7 mouse cellular contexts compared by ENCODE assay signal in genomic region chr16:34192959-34193842, GRCm38 (mm10).
DNase-seq lines count a peak whose midpoint lies in the region; ATAC-seq and TF ChIP-seq lines count a peak whose summit lies in the region.

No protein-coding gene starts in this region.

- no peak overlapping the region for H3K27ac ChIP-seq in small intestine, adult 2 months (ENCODE audit: insufficient read depth, low read depth, low read length)

- DNase-seq in ovary, postnatal 36 days (ENCODE audit: low spot score), result peak; percentile 20
- no peak for DNase-seq in ovary, postnatal 10 days (ENCODE audit: low spot score)
- DNase-seq in Patski (ENCODE audit: low read depth, low spot score), result no peak
- peak; percentile 49 for DNase-seq in cerebellum, adult 8-10 months
- peak; percentile 14 for DNase-seq in lung, adult 2 months

- TF ChIP-seq CTCF in Patski (IDR thresholded peaks at IDR 0.05), result peak; percentile 86
- peak; percentile 68 for TF ChIP-seq CTCF in lung, adult 2 months (IDR thresholded peaks at IDR 0.05; ENCODE audit: insufficient read depth, low read length)
- peak; percentile 55; the same call in 1 of the 2 replicates for TF ChIP-seq CTCF in small intestine, adult 2 months (IDR thresholded peaks at IDR 0.05; ENCODE audit: extremely low read depth, insufficient read length, insufficient replicate concordance, low read depth, low read length)

- H3K4me1 ChIP-seq in lung, adult 2 months (ENCODE audit: control insufficient read depth, insufficient read depth, low read length), result no peaks in the 10 kb centered on the region
- no peaks in the 10 kb centered on the region for H3K4me1 ChIP-seq in small intestine, adult 2 months (ENCODE audit: control insufficient read depth, insufficient read depth, insufficient read length, low read length)

- ATAC-seq in Patski, result no peak
- peak; percentile 61 for ATAC-seq in granulocyte monocyte progenitor cell, adult 5-6 weeks (replicated peaks; ENCODE audit: poor library complexity, severe bottlenecking)

- POLR2A ChIA-PET in Patski (lab: Charles Lee), result no interaction called here

- H3K27me3 ChIP-seq in Patski, result no peaks in the 10 kb centered on the region
- H3K27me3 ChIP-seq in small intestine, adult 2 months (ENCODE audit: control insufficient read depth, insufficient read depth, low read length), result no peaks in the 10 kb centered on the region

- TF ChIP-seq POLR2A in lung, adult 2 months (IDR thresholded peaks at IDR 0.05; ENCODE audit: borderline replicate concordance, extremely low read depth, low read depth, low read length), result no peak
- TF ChIP-seq POLR2A in small intestine, adult 2 months (IDR thresholded peaks at IDR 0.05; ENCODE audit: low read depth, low read length), result no peak

- 55% methylated on average over 10 of the region's 10 CpGs for WGBS in lung, adult 2 months
- WGBS in small intestine, adult 2 months, result 38% methylated on average over 10 of the region's 10 CpGs

- in situ Hi-C loops in Patski (cut with MboI; ENCODE audit: low pct_unique_long_range_greater_than_20kb), result loop anchor here (5.0 to 10.0 kb wide), 2 partner anchors 99 to 512 kb away; no protein-coding TSS in a partner anchor

- H3K36me3 ChIP-seq in small intestine, adult 2 months (ENCODE audit: control insufficient read depth, insufficient read depth, low read length), result no peaks in the 10 kb centered on the region

- CTCF ChIA-PET in Patski (lab: Charles Lee), result interaction anchor here (0.8 to 1.9 kb wide), 14 partner anchors 8 to 507 kb away, joined by 3 to 9 read pairs (median 4); no protein-coding TSS in a partner anchor

- no peak overlapping the region for H3K4me3 ChIP-seq in lung, adult 2 months (replicated peaks; ENCODE audit: extremely low read depth, low read depth, low read length)
- no peak overlapping the region for H3K4me3 ChIP-seq in small intestine, adult 2 months (ENCODE audit: low read depth, low read length)

Comparison
In these comparisons a context has a peak if more than half of its experiments do, and no peak if none do; other contexts are left out.
1. DNase-seq: peak in ovary, postnatal 36 days (single experiment), cerebellum, adult 8-10 months (single experiment) and lung, adult 2 months (single experiment); none in ovary, postnatal 10 days (single experiment) and Patski (single experiment).
2. Peak in every context shown above with its lines, with median percentiles within 50 percentile points of each other: CTCF ChIP-seq.